Mouse (Mus musculus): Measurements from ENCODE around the gene Tex29. TPM values are rescaled to one million over a fixed set of nuclear protein-coding genes. Genes with fewer than 3 reads are reported as not detected.

Gene Tex29
- polyA plus RNA-seq (2014; fragmentation: Nextera tagmentation; extraction: Ambion mirVana): 0.18 and 0.22 TPM in 2 replicates

- Histone ChIP-seq H3K36me3 (ENCODE audit: control insufficient read depth, insufficient read depth, low read length) (no peaks in the 10 kb centered on the region), H3K4me2 (replicated peaks; ENCODE audit: low read depth, low read length) (no peak within 1 kb of the TSS), H3K9ac (ENCODE audit: low read depth, low read length) (no peak within 1 kb of the TSS), H3K4me3 (ENCODE audit: low read depth, low read length) (no peak within 1 kb of the TSS), H3K9me3 (ENCODE audit: control insufficient read depth, low read length) (no peaks in the 10 kb centered on the region), H3K27ac (ENCODE audit: low read depth, low read length) (no peak within 1 kb of the TSS), H3K4me1 (replicated peaks; ENCODE audit: control insufficient read depth, insufficient read depth, low read length) (peaks cover 3% of the 10 kb centered on the region; the same call in 1 of the 2 replicates), H3K27me3 (ENCODE audit: control insufficient read depth, insufficient read depth, low read length) (no peaks in the 10 kb centered on the region)
- WGBS: 81% methylated on average over 5 of the region's 5 CpGs
- ATAC-seq (ENCODE audit: low FRiP score) (no peak), DNase-seq (ENCODE audit: low spot score) (no peak)
These were observed at the start of gene Tex29 for GRCm38 (mm10) chr8:11840174-11840573. Gene Tex29, plus strand, starts transcription at chr8:11840474.

GRCm38 (mm10) chr8:11794956-11795355 is 45.3 kb upstream of the Tex29 start:
- Histone ChIP-seq H3K27me3 (ENCODE audit: control insufficient read depth, insufficient read depth, low read length) (no peaks in the 10 kb centered on the region), H3K4me3 (ENCODE audit: low read depth, low read length) (no peak overlapping the region), H3K4me2 (replicated peaks; ENCODE audit: low read depth, low read length) (no peak overlapping the region), H3K27ac (ENCODE audit: low read depth, low read length) (no peak overlapping the region), H3K4me1 (replicated peaks; ENCODE audit: control insufficient read depth, insufficient read depth, low read length) (no peaks in the 10 kb centered on the region), H3K36me3 (ENCODE audit: control insufficient read depth, insufficient read depth, low read length) (0 out of 2 replicates have a peak, but pooled peaks cover 2% of the 10 kb centered on the region), H3K9ac (ENCODE audit: low read depth, low read length) (no peak overlapping the region), H3K9me3 (ENCODE audit: control insufficient read depth, low read length) (no peaks in the 10 kb centered on the region)
- DNase-seq (ENCODE audit: low spot score) (no peak), ATAC-seq (ENCODE audit: low FRiP score) (no peak)

- no peak for ATAC-seq (ENCODE audit: low FRiP score)
- Histone ChIP-seq H3K27me3 (ENCODE audit: control insufficient read depth, insufficient read depth, low read length) (no peaks in the 10 kb centered on the region), H3K4me3 (ENCODE audit: low read depth, low read length) (no peak overlapping the region), H3K9ac (ENCODE audit: low read depth, low read length) (no peak overlapping the region), H3K36me3 (ENCODE audit: control insufficient read depth, insufficient read depth, low read length) (0 out of 2 replicates have a peak, but pooled peaks cover 2% of the 10 kb centered on the region), H3K4me1 (replicated peaks; ENCODE audit: control insufficient read depth, insufficient read depth, low read length) (no peaks in the 10 kb centered on the region), H3K9me3 (ENCODE audit: control insufficient read depth, low read length) (no peaks in the 10 kb centered on the region), H3K4me2 (replicated peaks; ENCODE audit: low read depth, low read length) (no peak overlapping the region), H3K27ac (ENCODE audit: low read depth, low read length) (no peak overlapping the region)
- DNase-seq (ENCODE audit: low spot score): no peak
- WGBS: 91% methylated on average over 8 of the region's 8 CpGs
These were observed 43.1 kb upstream of the Tex29 start for GRCm38 (mm10) chr8:11797128-11797527.

- Histone ChIP-seq H3K36me3 (ENCODE audit: control insufficient read depth, insufficient read depth, low read length) (peaks cover 5% of the 10 kb centered on the region; the same call in 1 of the 2 replicates), H3K27ac (ENCODE audit: low read depth, low read length) (no peak overlapping the region), H3K9me3 (ENCODE audit: control insufficient read depth, low read length) (no peaks in the 10 kb centered on the region)
These were observed 42.4 kb upstream of the Tex29 start for GRCm38 (mm10) chr8:11797729-11798479.

GRCm38 (mm10) chr8:11798480-11798867 is 41.8 kb upstream of the Tex29 start:
- DNase-seq (ENCODE audit: low spot score) (no peak), ATAC-seq (ENCODE audit: low FRiP score) (no peak)
- Histone ChIP-seq H3K27ac (ENCODE audit: low read depth, low read length) (no peak overlapping the region), H3K4me3 (ENCODE audit: low read depth, low read length) (no peak overlapping the region), H3K4me2 (replicated peaks; ENCODE audit: low read depth, low read length) (no peak overlapping the region), H3K9me3 (ENCODE audit: control insufficient read depth, low read length) (no peaks in the 10 kb centered on the region), H3K27me3 (ENCODE audit: control insufficient read depth, insufficient read depth, low read length) (no peaks in the 10 kb centered on the region), H3K4me1 (replicated peaks; ENCODE audit: control insufficient read depth, insufficient read depth, low read length) (no peaks in the 10 kb centered on the region), H3K36me3 (ENCODE audit: control insufficient read depth, insufficient read depth, low read length) (peaks cover 5% of the 10 kb centered on the region; the same call in 1 of the 2 replicates), H3K9ac (ENCODE audit: low read depth, low read length) (no peak overlapping the region)
- WGBS: 94% methylated on average over 4 of the region's 4 CpGs

More at GRCm38 (mm10) chr8:11797729-11798479, 42.4 kb upstream of the Tex29 start:
- WGBS: 81% methylated on average over 14 of the region's 14 CpGs
- Histone ChIP-seq H3K4me2 (replicated peaks; ENCODE audit: low read depth, low read length) (no peak overlapping the region), H3K27me3 (ENCODE audit: control insufficient read depth, insufficient read depth, low read length) (no peaks in the 10 kb centered on the region), H3K9ac (ENCODE audit: low read depth, low read length) (no peak overlapping the region), H3K4me3 (ENCODE audit: low read depth, low read length) (no peak overlapping the region), H3K4me1 (replicated peaks; ENCODE audit: control insufficient read depth, insufficient read depth, low read length) (no peaks in the 10 kb centered on the region)
- no peak for ATAC-seq (ENCODE audit: low FRiP score)
- DNase-seq (ENCODE audit: low spot score): no peak

- H3K4me1 ChIP-seq (replicated peaks; ENCODE audit: control insufficient read depth, insufficient read depth, low read length): no peaks in the 10 kb centered on the region
- H3K9me3 ChIP-seq (ENCODE audit: control insufficient read depth, low read length): no peaks in the 10 kb centered on the region
- H3K27ac ChIP-seq (ENCODE audit: low read depth, low read length): no peak overlapping the region
- no peak overlapping the region for H3K9ac ChIP-seq (ENCODE audit: low read depth, low read length)
- H3K27me3 ChIP-seq (ENCODE audit: control insufficient read depth, insufficient read depth, low read length): no peaks in the 10 kb centered on the region
- peaks cover 5% of the 10 kb centered on the region; the same call in 1 of the 2 replicates for H3K36me3 ChIP-seq (ENCODE audit: control insufficient read depth, insufficient read depth, low read length)
- 100% methylated on average over 3 of the region's 3 CpGs for WGBS
- H3K4me2 ChIP-seq (replicated peaks; ENCODE audit: low read depth, low read length): no peak overlapping the region
- DNase-seq (ENCODE audit: low spot score) (no peak), ATAC-seq (ENCODE audit: low FRiP score) (no peak)
- H3K4me3 ChIP-seq (ENCODE audit: low read depth, low read length): no peak overlapping the region
These were observed 41.2 kb upstream of the Tex29 start for GRCm38 (mm10) chr8:11799098-11799497.

- DNase-seq (ENCODE audit: low spot score) (no peak), ATAC-seq (ENCODE audit: low FRiP score) (no peak)
- H3K36me3 ChIP-seq (ENCODE audit: control insufficient read depth, insufficient read depth, low read length): peaks cover 9% of the 10 kb centered on the region; the same call in 1 of the 2 replicates
- no peak overlapping the region for H3K27ac ChIP-seq (ENCODE audit: low read depth, low read length)
- H3K4me2 ChIP-seq (replicated peaks; ENCODE audit: low read depth, low read length): no peak overlapping the region
- H3K9ac ChIP-seq (ENCODE audit: low read depth, low read length): no peak overlapping the region
- H3K4me3 ChIP-seq (ENCODE audit: low read depth, low read length): no peak overlapping the region
- no peaks in the 10 kb centered on the region for H3K27me3 ChIP-seq (ENCODE audit: control insufficient read depth, insufficient read depth, low read length)
- no peaks in the 10 kb centered on the region for H3K4me1 ChIP-seq (replicated peaks; ENCODE audit: control insufficient read depth, insufficient read depth, low read length)
- WGBS: 95% methylated on average over 7 of the region's 7 CpGs
- H3K9me3 ChIP-seq (ENCODE audit: control insufficient read depth, low read length): no peaks in the 10 kb centered on the region
These were observed 39.8 kb upstream of the Tex29 start for GRCm38 (mm10) chr8:11800481-11800880.

GRCm38 (mm10) chr8:11801571-11801970 is 38.7 kb upstream of the Tex29 start:
- Histone ChIP-seq H3K27me3 (ENCODE audit: control insufficient read depth, insufficient read depth, low read length) (no peaks in the 10 kb centered on the region), H3K36me3 (ENCODE audit: control insufficient read depth, insufficient read depth, low read length) (peaks cover 14% of the 10 kb centered on the region; the same call in 1 of the 2 replicates), H3K4me3 (ENCODE audit: low read depth, low read length) (no peak overlapping the region), H3K9me3 (ENCODE audit: control insufficient read depth, low read length) (no peaks in the 10 kb centered on the region), H3K9ac (ENCODE audit: low read depth, low read length) (no peak overlapping the region), H3K4me1 (replicated peaks; ENCODE audit: control insufficient read depth, insufficient read depth, low read length) (no peaks in the 10 kb centered on the region), H3K4me2 (replicated peaks; ENCODE audit: low read depth, low read length) (no peak overlapping the region), H3K27ac (ENCODE audit: low read depth, low read length) (no peak overlapping the region)
- DNase-seq (ENCODE audit: low spot score) (no peak), ATAC-seq (ENCODE audit: low FRiP score) (no peak)
- 63% methylated on average over 8 of the region's 8 CpGs for WGBS

- no peaks in the 10 kb centered on the region for H3K27me3 ChIP-seq (ENCODE audit: control insufficient read depth, insufficient read depth, low read length)
- ATAC-seq (ENCODE audit: low FRiP score): no peak
- no peak overlapping the region for H3K4me3 ChIP-seq (ENCODE audit: low read depth, low read length)
- WGBS: 89% methylated on average over 4 of the region's 4 CpGs
- DNase-seq (ENCODE audit: low spot score): no peak
- no peaks in the 10 kb centered on the region for H3K4me1 ChIP-seq (replicated peaks; ENCODE audit: control insufficient read depth, insufficient read depth, low read length)
- H3K9me3 ChIP-seq (ENCODE audit: control insufficient read depth, low read length): no peaks in the 10 kb centered on the region
- no peak overlapping the region for H3K9ac ChIP-seq (ENCODE audit: low read depth, low read length)
- H3K27ac ChIP-seq (ENCODE audit: low read depth, low read length): no peak overlapping the region
- no peak overlapping the region for H3K4me2 ChIP-seq (replicated peaks; ENCODE audit: low read depth, low read length)
- peaks cover 21% of the 10 kb centered on the region for H3K36me3 ChIP-seq (ENCODE audit: control insufficient read depth, insufficient read depth, low read length)
These were observed 35.4 kb upstream of the Tex29 start for GRCm38 (mm10) chr8:11804914-11805313.

All from hindbrain, embryonic 11.5 days (tissue).